Mouse (Mus musculus): ENCODE data around the gene Syn3. TPM values are rescaled to one million over a fixed set of nuclear protein-coding genes. Genes with fewer than 3 reads are reported as not detected.

Syn3 gene
- total and polyA plus RNA-seq, 2 experiments from 2014 or later = 18.3 to 67.4 TPM

DNA sequence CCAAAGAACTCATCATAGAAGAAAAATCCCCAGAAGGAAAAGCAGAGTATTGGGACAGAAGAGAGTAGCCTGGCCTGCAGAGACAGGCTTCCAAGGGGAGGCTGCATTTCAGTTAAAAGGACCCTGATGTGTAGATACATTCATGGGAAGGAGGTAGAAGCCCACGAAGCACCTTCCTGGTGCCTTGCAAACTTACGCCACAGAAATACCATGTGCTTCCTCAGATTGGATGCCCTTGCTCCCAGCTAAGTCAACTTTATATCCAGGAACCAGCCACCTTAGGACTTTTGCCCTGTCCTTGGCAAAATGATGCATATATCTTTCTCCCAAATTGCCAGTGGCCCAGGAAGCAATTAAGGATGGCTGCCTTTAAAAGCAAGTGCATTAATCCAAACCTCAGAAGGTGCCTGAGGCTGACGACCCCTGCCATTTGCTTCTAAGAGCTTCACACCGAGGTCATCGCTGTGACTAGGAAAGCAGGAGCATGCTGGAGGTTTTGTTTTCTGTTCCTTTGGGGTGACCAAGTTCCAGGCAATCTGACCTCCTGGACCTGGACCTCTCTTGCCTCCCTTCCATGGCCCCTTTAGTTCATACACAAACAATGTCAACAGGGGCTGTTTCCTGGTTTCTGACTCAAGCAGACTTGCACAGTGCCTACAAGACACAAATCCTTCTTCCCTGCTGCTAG lies 167.6 kb downstream of the Syn3 start:
- Histone ChIP-seq H3K4me3 (ENCODE audit: low read length) (no peak overlapping the region), H3K27ac (peak overlapping the region; percentile 71), H3K27me3 (ENCODE audit: insufficient read depth, low read length) (no peaks in the 10 kb centered on the region), H3K9me3 (ENCODE audit: low read length) (no peaks in the 10 kb centered on the region), H3K9ac (replicated peaks; ENCODE audit: low read length) (no peak overlapping the region), H3K4me1 (ENCODE audit: insufficient read depth, low read length) (peaks cover 12% of the 10 kb centered on the region), H3K4me2 (ENCODE audit: low read depth, low read length) (no peak overlapping the region), H3K36me3 (ENCODE audit: insufficient read depth, low read length) (no peaks in the 10 kb centered on the region; the same call in 1 of the 2 replicates)
- ATAC-seq = no peak
- WGBS = 83% methylated on average over 5 of the region's 5 CpGs
- TF ChIP-seq CTCF (IDR thresholded peaks at IDR 0.05; ENCODE audit: low read depth) = no peak
- DNase-seq (ENCODE audit: low spot score) = no peak

- DNase-seq (ENCODE audit: low spot score) = no peak
- WGBS = 83% methylated on average over 8 of the region's 8 CpGs
- H3K4me1 ChIP-seq (ENCODE audit: insufficient read depth, low read length) = peaks cover 12% of the 10 kb centered on the region
These were observed 169.3 kb downstream of the Syn3 start for GRCm38 (mm10) chr10:86329241-86329882.

GRCm38 (mm10) chr10:86328691-86329090 lies 170.0 kb downstream of the Syn3 start:
- ATAC-seq (no peak), DNase-seq (ENCODE audit: low spot score) (no peak)
- H3K4me2 ChIP-seq (ENCODE audit: low read depth, low read length) = no peak overlapping the region
- WGBS = 78% methylated on average over 2 of the region's 2 CpGs
- H3K4me3 ChIP-seq (ENCODE audit: low read length) = no peak overlapping the region
- peak; percentile 25; the same call in 1 of the 2 replicates for TF ChIP-seq CTCF (IDR thresholded peaks at IDR 0.05; ENCODE audit: low read depth)
- no peaks in the 10 kb centered on the region for H3K27me3 ChIP-seq (ENCODE audit: insufficient read depth, low read length)
- H3K4me1 ChIP-seq (ENCODE audit: insufficient read depth, low read length) = peaks cover 12% of the 10 kb centered on the region
- H3K27ac ChIP-seq = no peak overlapping the region
- H3K9me3 ChIP-seq (ENCODE audit: low read length) = no peaks in the 10 kb centered on the region
- no peak overlapping the region for H3K9ac ChIP-seq (replicated peaks; ENCODE audit: low read length)
- no peaks in the 10 kb centered on the region; the same call in 1 of the 2 replicates for H3K36me3 ChIP-seq (ENCODE audit: insufficient read depth, low read length)

More at GRCm38 (mm10) chr10:86329241-86329882, 169.3 kb downstream of the Syn3 start:
- no peaks in the 10 kb centered on the region for H3K9me3 ChIP-seq (ENCODE audit: low read length)
- no peak overlapping the region for H3K4me2 ChIP-seq (ENCODE audit: low read depth, low read length)
- H3K36me3 ChIP-seq (ENCODE audit: insufficient read depth, low read length) = no peaks in the 10 kb centered on the region; the same call in 1 of the 2 replicates
- H3K27ac ChIP-seq = no peak overlapping the region
- ATAC-seq = peak; percentile 44; the same call in 1 of the 2 replicates
- no peaks in the 10 kb centered on the region for H3K27me3 ChIP-seq (ENCODE audit: insufficient read depth, low read length)
- H3K9ac ChIP-seq (replicated peaks; ENCODE audit: low read length) = no peak overlapping the region
- no peak for TF ChIP-seq CTCF (IDR thresholded peaks at IDR 0.05; ENCODE audit: low read depth)
- no peak overlapping the region for H3K4me3 ChIP-seq (ENCODE audit: low read length)

- H3K4me3 ChIP-seq (ENCODE audit: low read length) = no peak overlapping the region
- H3K9ac ChIP-seq (replicated peaks; ENCODE audit: low read length) = no peak overlapping the region
- 89% methylated on average over 4 of the region's 4 CpGs for WGBS
- no peak overlapping the region for H3K4me2 ChIP-seq (ENCODE audit: low read depth, low read length)
- H3K36me3 ChIP-seq (ENCODE audit: insufficient read depth, low read length) = no peaks in the 10 kb centered on the region; the same call in 1 of the 2 replicates
- TF ChIP-seq CTCF (IDR thresholded peaks at IDR 0.05; ENCODE audit: low read depth) = no peak
- H3K9me3 ChIP-seq (ENCODE audit: low read length) = no peaks in the 10 kb centered on the region
- ATAC-seq (no peak), DNase-seq (ENCODE audit: low spot score) (no peak)
- no peaks in the 10 kb centered on the region for H3K27me3 ChIP-seq (ENCODE audit: insufficient read depth, low read length)
- no peak overlapping the region for H3K27ac ChIP-seq
- H3K4me1 ChIP-seq (ENCODE audit: insufficient read depth, low read length) = peaks cover 12% of the 10 kb centered on the region
These were observed 170.6 kb downstream of the Syn3 start for GRCm38 (mm10) chr10:86328143-86328542.

GRCm38 (mm10) chr10:86325272-86325671 lies 173.4 kb downstream of the Syn3 start:
- H3K27ac ChIP-seq = no peak overlapping the region
- H3K4me2 ChIP-seq (ENCODE audit: low read depth, low read length) = no peak overlapping the region
- DNase-seq (ENCODE audit: low spot score) (no peak), ATAC-seq (no peak)
- TF ChIP-seq CTCF (IDR thresholded peaks at IDR 0.05; ENCODE audit: low read depth) = no peak
- no peaks in the 10 kb centered on the region for H3K27me3 ChIP-seq (ENCODE audit: insufficient read depth, low read length)
- H3K9me3 ChIP-seq (ENCODE audit: low read length) = no peaks in the 10 kb centered on the region
- 32% methylated on average over 6 of the region's 6 CpGs for WGBS
- no peak overlapping the region for H3K9ac ChIP-seq (replicated peaks; ENCODE audit: low read length)
- no peaks in the 10 kb centered on the region; the same call in 1 of the 2 replicates for H3K36me3 ChIP-seq (ENCODE audit: insufficient read depth, low read length)
- H3K4me1 ChIP-seq (ENCODE audit: insufficient read depth, low read length) = no peaks in the 10 kb centered on the region; the same call in 1 of the 2 replicates
- H3K4me3 ChIP-seq (ENCODE audit: low read length) = no peak overlapping the region

DNA sequence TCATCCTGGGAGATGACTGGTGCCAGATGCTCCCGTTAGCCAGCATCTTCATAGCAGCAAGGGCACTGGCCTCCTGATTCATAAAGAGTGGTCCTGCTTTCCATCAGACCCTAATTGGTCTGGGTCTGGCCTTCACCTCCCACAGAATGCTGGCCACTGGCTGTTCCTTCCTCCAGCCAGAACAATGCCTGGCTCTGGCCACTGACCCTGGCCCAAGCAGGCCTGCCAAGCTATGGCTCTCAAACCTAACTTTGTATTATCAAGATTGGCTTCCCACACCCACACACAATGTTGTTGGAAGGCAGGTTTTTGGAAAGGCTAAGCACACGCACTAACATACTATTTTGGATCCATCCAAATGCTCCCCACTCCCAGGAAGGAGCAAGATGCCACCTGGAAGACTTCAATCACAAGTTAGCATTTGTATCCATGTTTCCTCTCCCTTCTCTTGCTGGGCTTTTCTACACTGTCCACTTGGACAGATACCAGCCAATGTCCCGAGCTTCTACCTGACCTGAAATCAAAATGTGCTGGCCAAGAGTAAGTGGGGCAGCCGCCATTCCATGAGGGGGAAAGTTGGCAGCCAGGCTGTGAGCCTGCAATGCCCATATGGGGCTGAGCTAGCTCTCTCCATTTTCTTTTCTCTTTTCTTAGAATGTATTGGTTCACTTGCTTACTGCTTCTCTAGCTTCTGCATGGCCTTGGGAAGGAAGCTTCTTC lies 175.3 kb downstream of the Syn3 start:
- Histone ChIP-seq H3K27me3 (ENCODE audit: insufficient read depth, low read length) (no peaks in the 10 kb centered on the region), H3K36me3 (ENCODE audit: insufficient read depth, low read length) (no peaks in the 10 kb centered on the region; the same call in 1 of the 2 replicates), H3K9ac (replicated peaks; ENCODE audit: low read length) (no peak overlapping the region), H3K4me1 (ENCODE audit: insufficient read depth, low read length) (peaks cover 11% of the 10 kb centered on the region), H3K4me3 (ENCODE audit: low read length) (no peak overlapping the region), H3K9me3 (ENCODE audit: low read length) (no peaks in the 10 kb centered on the region), H3K4me2 (ENCODE audit: low read depth, low read length) (no peak overlapping the region), H3K27ac (peak overlapping the region; percentile 28)
- TF ChIP-seq CTCF (IDR thresholded peaks at IDR 0.05; ENCODE audit: low read depth) = no peak
- 61% methylated on average over 4 of the region's 4 CpGs for WGBS
- DNase-seq (ENCODE audit: low spot score) = peak; percentile 56
- ATAC-seq = peak; percentile 65; the same call in 1 of the 2 replicates

All from hindbrain, postnatal 0 days (tissue).